Mouse (Mus musculus) embryonic facial prominence, embryonic 11.5 days (tissue): ENCODE results near the gene Pla2g4a. TPM values are rescaled to one million over a fixed set of nuclear protein-coding genes. Genes with fewer than 3 reads are reported as not detected.

Experiments used
- ATAC-seq: fragments of 200-750 bp; cut with Nextera tagmentation; replicated peaks from 2 replicates; pipeline ENCODE4 v1.8.0; 2017; ENCODE audit warnings: low read depth; ENCODE audit not compliant: insufficient number of reproducible peaks, low FRiP score, low TSS enrichment
- DNase-seq: peaks from one replicate; pipeline ENCODE4 v3.0.0-alpha.2; 2015; ENCODE audit warnings: low spot score
- H3K27ac ChIP-seq: fragments of 300-500 bp; sonication (generic); replicated peaks from 2 replicates; pipeline ENCODE4 v1.5.1; 2014; ENCODE audit warnings: mild to moderate bottlenecking, low read depth, low read length, control low read depth
- H3K27me3 ChIP-seq: fragments of 300-500 bp; sonication (generic); 2 replicates; pipeline ENCODE4 v1.6.1; 2014; ENCODE audit warnings: mild to moderate bottlenecking, low read length, moderate library complexity, mixed read lengths; ENCODE audit not compliant: control insufficient read depth, insufficient read depth
- H3K36me3 ChIP-seq: fragments of 300-500 bp; sonication (generic); replicated peaks from 2 replicates; pipeline ENCODE4 v1.6.1; 2014; ENCODE audit warnings: low read depth, mild to moderate bottlenecking, low read length, moderate library complexity, mixed read lengths; ENCODE audit not compliant: control insufficient read depth, insufficient read depth
- H3K4me1 ChIP-seq: fragments of 300-500 bp; sonication (generic); 2 replicates; pipeline ENCODE4 v1.6.1; 2014; ENCODE audit warnings: low read length, mixed read lengths; ENCODE audit not compliant: control insufficient read depth, insufficient read depth
- H3K4me2 ChIP-seq: fragments of 300-500 bp; sonication (generic); 2 replicates; pipeline ENCODE4 v1.6.1; 2014; ENCODE audit warnings: low read depth, mild to moderate bottlenecking, control low read depth, low read length, moderate library complexity
- H3K4me3 ChIP-seq: fragments of 300-500 bp; sonication (generic); 2 replicates; pipeline ENCODE4 v1.5.1; 2014; ENCODE audit warnings: low read depth, low read length, control low read depth
- H3K9ac ChIP-seq: fragments of 300-500 bp; sonication (generic); replicated peaks from 2 replicates; pipeline ENCODE4 v1.6.1; 2014; ENCODE audit warnings: mild to moderate bottlenecking, control low read depth, low read length
- H3K9me3 ChIP-seq: fragments of 300-500 bp; sonication (generic); replicated peaks from 2 replicates; pipeline ENCODE4 v1.6.1; 2016; ENCODE audit warnings: mild to moderate bottlenecking, low read length, inconsistent platforms, mixed read lengths; ENCODE audit not compliant: control insufficient read depth
- WGBS: fragments of 180-500 bp; shearing (Covaris S2); extraction: QIAGEN DNeasy Blood & Tissue Kit; methylation state at CpG from one replicate; pipeline ENCODE4 v1.1.7; 2014; 5-methylcytosine and 5-hydroxymethylcytosine counted together
- polyA plus RNA-seq: library from polyadenylated mRNA; unstranded; fragments of >200 nt; fragmentation: Nextera tagmentation; extraction: Ambion mirVana; gene quantifications from 2 replicates; pipeline ENCODE4 v1.2.1, GENCODE M21; 2014

The Pla2g4a gene
- polyA plus RNA-seq, 1 experiment from 2014 or later = 14.6 TPM

DNA sequence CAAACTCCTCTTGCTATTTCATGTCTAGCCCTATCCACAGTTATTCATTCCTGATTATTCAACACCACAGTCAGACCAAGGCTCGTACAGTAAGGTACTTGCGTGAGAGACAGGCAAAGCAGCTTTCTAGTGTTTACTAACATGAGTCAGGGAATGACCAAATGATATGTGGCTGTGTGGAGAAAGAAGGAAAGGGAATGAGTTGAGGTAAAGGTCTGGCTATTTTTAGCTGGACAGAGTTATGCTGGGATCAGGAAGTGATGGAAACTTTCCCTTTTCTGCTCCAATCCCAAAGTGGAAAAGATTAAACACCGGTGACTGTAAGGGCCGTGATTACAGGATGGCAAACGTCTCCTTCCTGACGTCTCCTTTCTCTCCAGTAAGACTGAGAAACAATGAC, 114.4 kb downstream of the Pla2g4a start:
- ATAC-seq = no peak
- WGBS = 65% methylated on average over 6 of the region's 6 CpGs

DNA sequence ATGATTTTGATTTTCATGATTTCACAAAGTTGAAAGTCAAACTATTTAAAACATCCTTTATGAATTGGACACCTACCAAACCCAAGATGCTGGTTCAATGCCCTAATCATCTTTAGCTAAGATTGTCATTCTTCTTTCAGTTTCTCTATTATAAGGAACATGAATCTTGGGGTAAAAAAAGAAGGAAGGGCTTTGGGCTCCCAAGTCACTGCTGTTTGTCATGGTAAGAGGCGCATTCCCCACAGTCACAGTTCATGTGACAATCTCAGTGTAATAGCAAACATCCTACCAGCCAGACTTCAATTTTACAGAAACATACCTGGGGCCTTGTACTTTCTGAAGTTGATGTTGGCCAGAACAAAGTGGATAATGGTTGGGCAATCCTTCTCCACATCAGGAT, 119.2 kb downstream of the Pla2g4a start:
- Histone ChIP-seq H3K27me3 (no peaks in the 10 kb centered on the region), H3K9me3 (no peaks in the 10 kb centered on the region), H3K36me3 (no peaks in the 10 kb centered on the region), H3K4me2 (no peak overlapping the region), H3K9ac (no peak overlapping the region), H3K4me3 (no peak overlapping the region), H3K27ac (no peak overlapping the region), H3K4me1 (no peaks in the 10 kb centered on the region)
- WGBS = 97% methylated on average over 1 of the region's 1 CpGs
- DNase-seq (no peak), ATAC-seq (no peak)

More for the DNA sequence above, 114.4 kb downstream of the Pla2g4a start:
- Histone ChIP-seq H3K27me3 (no peaks in the 10 kb centered on the region), H3K4me1 (no peaks in the 10 kb centered on the region), H3K9ac (no peak overlapping the region), H3K4me2 (no peak overlapping the region), H3K27ac (no peak overlapping the region), H3K9me3 (no peaks in the 10 kb centered on the region), H3K36me3 (no peaks in the 10 kb centered on the region), H3K4me3 (no peak overlapping the region)
- DNase-seq = no peak

DNA sequence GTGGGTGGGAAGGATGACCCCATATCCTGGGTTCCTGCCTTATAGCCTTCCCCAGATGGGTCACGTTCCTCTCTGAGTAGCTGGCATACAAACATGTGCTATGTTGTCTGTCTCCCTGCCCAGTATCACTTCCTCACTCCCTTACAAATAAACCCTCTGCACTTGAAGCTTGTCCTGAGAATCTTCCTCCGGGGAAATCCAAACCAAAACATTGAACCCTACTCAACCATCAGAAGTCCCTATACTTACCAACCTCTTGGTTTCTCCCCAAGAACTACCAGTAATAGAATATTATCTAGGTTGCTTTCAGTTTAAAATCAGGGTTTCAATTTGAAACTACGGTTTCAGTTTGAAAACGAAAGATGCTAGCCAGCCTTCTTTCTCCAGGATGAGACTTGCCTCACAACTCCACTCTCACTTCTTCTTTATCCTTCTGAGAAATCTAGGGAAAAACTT, 120.1 kb downstream of the Pla2g4a start:
- ATAC-seq = no peak
- no peak for DNase-seq
- Histone ChIP-seq H3K9me3 (no peaks in the 10 kb centered on the region), H3K4me2 (no peak overlapping the region), H3K4me1 (no peaks in the 10 kb centered on the region), H3K36me3 (no peaks in the 10 kb centered on the region), H3K9ac (no peak overlapping the region), H3K27me3 (no peaks in the 10 kb centered on the region), H3K27ac (no peak overlapping the region), H3K4me3 (no peak overlapping the region)
- WGBS = 89% methylated on average over 4 of the region's 4 CpGs

DNA sequence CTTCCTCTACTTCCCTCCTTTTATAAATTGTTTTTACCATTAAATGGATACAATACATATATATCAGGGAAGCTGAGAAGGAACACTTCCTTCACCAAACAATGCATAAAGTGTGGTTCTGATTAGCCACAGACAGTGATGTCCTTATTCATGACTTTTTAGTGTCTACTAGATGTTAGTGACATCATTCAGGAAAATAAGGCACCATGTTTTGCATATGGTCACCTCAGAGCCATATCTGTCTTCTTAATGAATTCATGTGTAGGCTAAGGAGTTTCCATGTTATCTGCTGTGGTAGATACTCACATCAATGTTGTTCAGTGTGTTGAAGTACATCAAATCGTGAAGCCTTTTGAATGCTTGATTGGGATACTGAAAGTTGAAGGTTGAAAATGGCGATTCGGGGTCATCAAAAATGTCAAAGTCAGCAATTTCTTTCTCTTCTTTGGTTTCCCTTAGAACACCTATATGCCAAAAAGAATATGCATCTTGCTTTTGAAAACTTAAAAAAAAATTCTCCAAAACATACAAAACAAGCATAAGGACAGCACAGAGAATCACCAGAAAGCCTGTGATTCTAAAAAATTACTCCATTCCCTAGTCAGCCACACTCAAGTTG, 120.7 kb downstream of the Pla2g4a start:
- Histone ChIP-seq H3K36me3 (no peaks in the 10 kb centered on the region), H3K4me3 (no peak overlapping the region), H3K27me3 (no peaks in the 10 kb centered on the region), H3K4me2 (no peak overlapping the region), H3K9ac (no peak overlapping the region), H3K9me3 (no peaks in the 10 kb centered on the region), H3K4me1 (no peaks in the 10 kb centered on the region), H3K27ac (no peak overlapping the region)
- 91% methylated on average over 3 of the region's 3 CpGs for WGBS
- DNase-seq (no peak), ATAC-seq (no peak)

DNA sequence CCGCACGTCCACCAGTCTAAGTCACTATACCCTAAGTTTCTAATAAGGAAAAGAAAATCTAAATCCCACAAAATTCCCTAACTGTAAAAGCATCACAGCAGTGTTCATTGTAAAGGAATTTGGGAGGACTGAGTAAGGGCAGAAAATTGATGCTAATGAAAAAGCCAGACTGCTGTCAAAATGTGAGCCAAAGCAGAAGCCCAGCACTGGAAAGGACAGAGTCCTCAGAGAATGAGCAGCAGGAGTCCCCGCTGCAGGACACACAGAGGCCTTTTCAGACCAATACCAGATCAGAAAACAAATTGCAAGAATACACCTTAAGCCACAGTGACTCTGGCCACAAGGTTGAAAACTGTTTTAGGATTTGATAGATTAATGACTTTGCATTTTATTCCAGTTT, 124.6 kb downstream of the Pla2g4a start:
- ATAC-seq (no peak), DNase-seq (peak; percentile 10)
- Histone ChIP-seq H3K36me3 (no peaks in the 10 kb centered on the region), H3K4me1 (no peaks in the 10 kb centered on the region), H3K27ac (no peak overlapping the region), H3K9ac (no peak overlapping the region), H3K4me2 (no peak overlapping the region), H3K9me3 (no peaks in the 10 kb centered on the region), H3K27me3 (no peaks in the 10 kb centered on the region), H3K4me3 (no peak overlapping the region)
- WGBS = 79% methylated on average over 3 of the region's 3 CpGs

DNA sequence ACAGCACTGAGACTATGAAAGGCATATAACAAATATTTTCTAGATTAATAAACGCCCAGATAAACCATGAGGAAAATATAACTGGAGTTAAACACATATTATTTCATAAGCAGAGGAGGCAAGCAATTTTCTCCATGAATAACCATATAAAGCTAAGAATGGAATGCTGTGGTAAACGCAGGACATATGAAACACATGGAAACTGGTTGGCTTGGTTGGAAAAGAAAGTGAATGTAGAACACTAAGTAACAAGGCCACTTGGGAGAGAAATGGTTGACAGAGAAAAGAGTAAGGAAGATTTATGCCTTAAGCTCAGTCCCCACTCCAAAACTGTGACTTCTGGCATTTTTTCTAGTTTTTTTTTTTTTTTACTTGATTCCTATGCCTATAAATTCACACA, 127.2 kb downstream of the Pla2g4a start:
- H3K4me1 ChIP-seq = no peaks in the 10 kb centered on the region
- no peaks in the 10 kb centered on the region for H3K27me3 ChIP-seq
- no peak overlapping the region for H3K4me3 ChIP-seq
- DNase-seq (no peak), ATAC-seq (no peak)
- no peaks in the 10 kb centered on the region for H3K36me3 ChIP-seq
- H3K27ac ChIP-seq = no peak overlapping the region
- 86% methylated on average over 2 of the region's 2 CpGs for WGBS
- H3K9ac ChIP-seq = no peak overlapping the region
- H3K4me2 ChIP-seq = no peak overlapping the region
- no peaks in the 10 kb centered on the region for H3K9me3 ChIP-seq

DNA sequence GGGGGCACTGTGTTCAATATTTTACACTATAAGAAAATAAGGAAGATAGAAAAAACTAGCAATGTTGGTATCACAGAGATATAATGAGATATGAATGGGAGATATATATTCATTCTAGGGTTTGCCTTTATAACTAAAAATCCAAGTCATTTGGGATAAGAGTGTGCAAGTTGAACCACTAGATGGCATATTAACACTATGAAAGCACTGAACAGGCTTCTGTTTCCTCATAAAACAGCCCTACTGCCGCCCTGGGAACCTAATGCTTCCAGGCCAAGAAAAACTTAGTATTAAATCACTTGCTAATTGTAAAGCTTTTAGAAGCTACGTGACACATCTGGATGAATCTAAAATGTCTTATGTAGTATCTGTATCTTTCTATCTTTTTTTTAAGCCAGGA, 128.1 kb downstream of the Pla2g4a start:
- 0 out of 2 replicates have a peak, but pooled peaks have one; percentile 65 for ATAC-seq
- 33% methylated on average over 2 of the region's 2 CpGs for WGBS

DNA sequence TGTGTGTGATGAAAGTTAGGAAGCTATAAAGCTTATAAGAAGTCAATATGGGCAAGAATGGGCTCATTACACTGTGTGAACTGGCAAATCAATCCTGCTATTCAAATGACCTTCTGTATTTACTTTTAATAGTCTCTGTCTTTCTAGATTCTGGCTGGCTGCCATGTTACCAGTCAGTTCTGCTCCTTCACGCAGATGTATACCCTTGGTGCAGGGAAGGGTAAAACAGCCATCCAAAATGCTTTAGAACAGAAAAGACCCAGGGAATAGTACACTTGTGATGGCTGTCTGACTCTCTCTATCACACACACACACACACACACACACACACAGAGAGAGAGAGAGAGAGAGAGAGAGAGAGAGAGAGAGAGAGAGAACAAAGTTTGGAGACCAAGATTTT, 128.6 kb downstream of the Pla2g4a start:
- Histone ChIP-seq H3K27me3 (no peaks in the 10 kb centered on the region), H3K27ac (no peak overlapping the region), H3K4me2 (no peak overlapping the region), H3K9ac (no peak overlapping the region), H3K36me3 (no peaks in the 10 kb centered on the region), H3K9me3 (no peaks in the 10 kb centered on the region), H3K4me1 (no peaks in the 10 kb centered on the region), H3K4me3 (no peak overlapping the region)
- no peak for ATAC-seq
- DNase-seq = no peak
- WGBS = 85% methylated on average over 1 of the region's 1 CpGs

More for the DNA sequence above, 128.1 kb downstream of the Pla2g4a start:
- Histone ChIP-seq H3K9me3 (no peaks in the 10 kb centered on the region), H3K36me3 (no peaks in the 10 kb centered on the region), H3K4me1 (no peaks in the 10 kb centered on the region), H3K27me3 (no peaks in the 10 kb centered on the region), H3K4me3 (no peak overlapping the region), H3K27ac (no peak overlapping the region), H3K4me2 (no peak overlapping the region), H3K9ac (no peak overlapping the region)
- peak; percentile 69 for DNase-seq
